Mouse (Mus musculus): ENCODE measurements at regions not wholly inside any gene's neighbourhood (a gene's known extent, or its start where the extent isn't known, plus 50 kb on each side); places are given as distances from the start of the nearest gene placed in this dataset.

DNA sequence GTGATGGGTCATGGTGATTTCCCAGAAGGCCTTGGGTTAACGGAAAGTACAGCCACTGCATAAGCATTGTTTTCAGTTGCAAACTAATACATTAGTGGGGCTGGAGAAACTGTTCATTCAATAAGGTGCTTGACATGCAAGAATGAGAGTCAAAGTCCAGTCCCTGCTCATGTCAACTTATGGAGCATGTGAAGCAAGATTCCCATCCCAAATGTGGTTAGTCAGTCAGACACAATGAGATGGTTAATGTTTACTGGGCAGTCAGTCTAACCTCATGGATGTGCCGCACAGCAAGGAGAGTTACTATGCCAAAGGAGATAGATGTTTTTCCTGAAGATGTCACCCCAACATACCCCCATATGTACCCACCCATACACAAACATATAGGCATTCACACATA, 993.8 kb upstream of the Jmjd1c start:
- no peak for TF ChIP-seq CTCF (conservative IDR thresholded peaks at IDR 0.05)
- no peak for DNase-seq (ENCODE audit: low spot score in 2 of 2)
- Histone ChIP-seq H3K27ac (no peak overlapping the region), H3K4me3 (no peak overlapping the region)

DNA sequence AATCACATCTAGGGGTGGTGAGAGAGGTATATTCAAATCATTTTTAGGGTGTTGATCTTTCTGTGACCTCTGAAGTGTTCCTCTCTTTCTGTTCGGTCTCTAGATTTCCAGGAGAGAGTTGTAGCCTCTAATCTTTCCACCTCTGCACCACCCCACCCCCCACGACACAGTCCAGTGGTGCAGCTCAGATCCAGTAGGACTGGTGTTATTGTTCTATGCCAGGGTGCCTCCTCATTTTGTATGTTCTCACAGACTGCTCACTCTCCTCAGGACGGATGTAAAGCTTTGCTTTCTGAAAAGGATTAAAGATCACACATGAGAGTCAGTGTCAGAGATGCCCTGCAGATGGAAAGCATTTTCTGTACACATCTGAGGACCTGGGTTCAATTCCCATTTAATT, 964.6 kb upstream of the Jmjd1c start:
- TF ChIP-seq CTCF (conservative IDR thresholded peaks at IDR 0.05), result no peak
- no peak for DNase-seq (ENCODE audit: low spot score in 2 of 2)
- Histone ChIP-seq H3K27ac (no peak overlapping the region), H3K4me3 (no peak overlapping the region)

DNA sequence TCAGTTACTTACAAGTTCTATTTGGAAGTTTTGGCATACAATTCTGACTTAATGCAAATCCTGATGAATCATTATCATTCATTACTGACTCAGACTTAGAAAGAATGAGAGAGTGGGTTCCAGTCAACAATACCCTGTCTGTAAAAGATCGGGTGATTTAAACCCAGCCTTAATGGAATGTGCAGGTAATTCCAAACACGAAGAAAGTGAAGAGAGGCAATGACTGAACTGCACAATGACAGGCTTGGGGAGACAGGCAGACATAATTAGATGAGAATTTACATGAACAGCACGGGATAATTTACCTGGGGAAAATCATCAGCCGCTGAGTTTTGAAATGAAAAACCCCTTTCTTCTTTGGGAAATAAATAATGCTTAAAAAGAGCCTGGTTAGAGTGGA, 963.9 kb upstream of the Jmjd1c start:
- H3K27ac ChIP-seq, result no peak overlapping the region

DNA sequence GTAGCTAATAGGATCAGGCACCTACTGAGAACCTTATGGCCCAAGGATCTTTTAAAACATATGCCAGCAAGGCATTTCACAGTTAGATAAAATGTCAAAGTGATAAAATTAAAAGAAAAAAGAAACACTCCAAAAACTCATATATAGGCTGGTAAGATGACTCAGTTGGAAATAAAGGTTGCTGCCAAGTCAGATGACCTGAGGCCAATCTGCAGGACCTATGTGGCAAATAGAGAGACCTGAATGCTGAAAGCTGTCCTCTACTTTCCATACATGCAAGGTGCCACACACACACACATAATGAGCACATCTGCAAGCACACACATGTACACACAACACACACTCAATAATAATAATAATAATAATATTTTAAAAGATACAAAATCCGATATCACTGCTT, 953.5 kb upstream of the Jmjd1c start:
- H3K27ac ChIP-seq, result no peak overlapping the region
- H3K4me3 ChIP-seq, result no peak overlapping the region
- DNase-seq (ENCODE audit: low spot score in 2 of 2), result no peak
- no peak for TF ChIP-seq CTCF (conservative IDR thresholded peaks at IDR 0.05)

More for the DNA sequence above, 963.9 kb upstream of the Jmjd1c start:
- no peak for DNase-seq (ENCODE audit: low spot score in 2 of 2)
- no peak for TF ChIP-seq CTCF (conservative IDR thresholded peaks at IDR 0.05)
- H3K4me3 ChIP-seq, result no peak overlapping the region

GRCm38 (mm10) chr10:66142910-66143309, 953.0 kb upstream of the Jmjd1c start:
- DNase-seq (ENCODE audit: low spot score in 2 of 2), result no peak
- no peak overlapping the region for H3K27ac ChIP-seq
- no peak overlapping the region for H3K4me3 ChIP-seq
- no peak for TF ChIP-seq CTCF (conservative IDR thresholded peaks at IDR 0.05)

GRCm38 (mm10) chr10:66150966-66151365, 945.0 kb upstream of the Jmjd1c start:
- no peak overlapping the region for H3K4me3 ChIP-seq
- no peak for DNase-seq (ENCODE audit: low spot score in 2 of 2)
- no peak for TF ChIP-seq CTCF (conservative IDR thresholded peaks at IDR 0.05)
- H3K27ac ChIP-seq, result no peak overlapping the region

- H3K27ac ChIP-seq, result no peak overlapping the region
- DNase-seq (ENCODE audit: low spot score in 2 of 2), result peak; percentile 23 to 63
- no peak for TF ChIP-seq CTCF (conservative IDR thresholded peaks at IDR 0.05)
- no peak overlapping the region for H3K4me3 ChIP-seq
These were observed 943.1 kb upstream of the Jmjd1c start for GRCm38 (mm10) chr10:66152777-66153176.

GRCm38 (mm10) chr10:66160916-66161556, 934.9 kb upstream of the Jmjd1c start:
- no peak overlapping the region for H3K27ac ChIP-seq
- no peak for DNase-seq (ENCODE audit: low spot score in 2 of 2)
- no peak for TF ChIP-seq CTCF (conservative IDR thresholded peaks at IDR 0.05)
- no peak overlapping the region for H3K4me3 ChIP-seq

DNA sequence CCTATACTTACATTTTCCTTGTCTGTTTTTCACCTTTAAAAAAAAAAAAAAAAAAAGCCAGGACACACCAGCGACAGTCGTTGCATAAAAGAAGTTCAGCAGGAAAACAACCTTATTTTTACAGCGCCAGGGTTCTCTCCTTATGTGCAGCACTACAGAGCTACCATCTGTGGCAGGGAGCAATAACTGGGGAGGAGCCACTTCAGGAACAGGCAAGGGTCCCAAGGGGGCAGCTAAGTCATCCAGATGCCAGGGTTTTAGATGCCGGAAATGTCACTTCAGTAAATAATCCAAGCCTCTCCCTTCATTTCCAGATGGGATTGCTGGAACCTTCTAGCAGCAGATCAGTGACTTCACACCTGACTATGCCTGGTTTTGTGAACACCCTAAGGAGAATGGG, 923.1 kb upstream of the Jmjd1c start:
- no peak for TF ChIP-seq CTCF (conservative IDR thresholded peaks at IDR 0.05)
- H3K4me3 ChIP-seq, result no peak overlapping the region
- DNase-seq (ENCODE audit: low spot score in 2 of 2), result no peak
- no peak overlapping the region for H3K27ac ChIP-seq

DNA sequence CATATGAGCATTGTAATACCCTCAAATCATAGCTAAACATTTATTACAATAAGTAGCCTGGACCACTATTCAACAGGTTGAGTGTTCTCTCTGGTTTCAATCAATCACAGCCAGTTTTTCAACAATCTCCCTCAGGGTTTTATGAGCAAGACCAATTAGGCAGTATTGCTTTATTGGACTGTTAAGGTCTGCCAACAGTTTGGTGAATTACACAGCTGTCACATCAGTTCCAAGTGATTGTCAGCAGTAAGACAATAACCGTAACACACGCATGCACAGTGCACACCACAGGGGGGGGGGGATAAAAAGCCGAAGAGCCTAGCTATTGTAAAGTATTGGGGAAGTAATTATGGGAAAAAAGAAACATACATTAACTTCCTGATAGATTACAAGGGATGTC, 918.6 kb upstream of the Jmjd1c start:
- Histone ChIP-seq H3K27ac (no peak overlapping the region), H3K4me3 (no peak overlapping the region)
- no peak for DNase-seq (ENCODE audit: low spot score in 2 of 2)
- no peak for TF ChIP-seq CTCF (conservative IDR thresholded peaks at IDR 0.05)

GRCm38 (mm10) chr10:66181231-66181630, 914.7 kb upstream of the Jmjd1c start:
- H3K4me3 ChIP-seq, result no peak overlapping the region
- no peak for TF ChIP-seq CTCF (conservative IDR thresholded peaks at IDR 0.05)
- no peak for DNase-seq (ENCODE audit: low spot score in 2 of 2)
- no peak overlapping the region for H3K27ac ChIP-seq

- Histone ChIP-seq H3K4me3 (no peak overlapping the region), H3K27ac (no peak overlapping the region)
- DNase-seq (ENCODE audit: low spot score in 2 of 2), result peak in 1 of 2 experiments; percentile 12
- no peak for TF ChIP-seq CTCF (conservative IDR thresholded peaks at IDR 0.05)
These were observed 912.9 kb upstream of the Jmjd1c start for GRCm38 (mm10) chr10:66183069-66183468.

DNA sequence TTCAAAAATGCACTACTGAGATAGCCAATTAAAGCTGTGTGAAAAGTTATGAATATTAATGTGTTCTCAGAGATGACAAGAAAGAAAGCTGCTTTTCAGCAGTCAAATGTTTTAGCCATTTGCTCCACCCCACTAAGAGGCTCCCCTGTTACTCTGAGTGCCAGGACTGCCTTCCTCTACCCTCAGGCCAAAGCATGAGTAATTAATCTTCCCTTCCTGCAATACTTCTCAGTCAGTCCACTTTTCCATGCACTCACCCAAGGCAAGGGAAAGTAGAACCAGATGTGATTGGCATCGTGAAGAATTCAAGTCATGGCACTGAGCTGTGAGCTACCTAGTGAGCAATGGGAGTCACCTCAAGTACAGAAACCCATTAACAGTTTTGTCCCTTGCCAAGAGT, 908.9 kb upstream of the Jmjd1c start:
- no peak overlapping the region for H3K4me3 ChIP-seq
- no peak for DNase-seq (ENCODE audit: low spot score in 2 of 2)
- no peak for TF ChIP-seq CTCF (conservative IDR thresholded peaks at IDR 0.05)
- no peak overlapping the region for H3K27ac ChIP-seq

DNA sequence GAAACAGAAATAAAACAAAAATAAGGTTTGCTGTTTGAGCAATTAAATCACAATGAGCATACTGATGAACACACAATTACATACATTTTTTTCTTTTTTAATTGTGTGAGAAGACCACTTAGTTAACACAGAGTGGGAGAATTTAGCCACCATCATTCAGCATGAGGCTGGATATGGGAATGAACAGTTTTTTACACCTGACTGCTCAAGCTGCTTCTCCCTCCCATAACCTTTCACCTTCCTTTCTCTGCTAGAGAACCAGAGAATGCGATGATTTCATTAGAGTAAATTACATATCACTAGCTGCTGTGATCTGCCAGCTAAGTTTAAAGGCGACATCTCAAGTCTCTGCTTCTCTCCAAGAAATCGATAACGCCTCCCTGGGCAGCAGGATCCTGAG, 894.8 kb upstream of the Jmjd1c start:
- TF ChIP-seq CTCF (conservative IDR thresholded peaks at IDR 0.05), result no peak
- no peak for DNase-seq (ENCODE audit: low spot score in 2 of 2)
- Histone ChIP-seq H3K27ac (no peak overlapping the region), H3K4me3 (no peak overlapping the region)

GRCm38 (mm10) chr10:66228123-66228522, 867.8 kb upstream of the Jmjd1c start:
- DNase-seq (ENCODE audit: low spot score in 2 of 2), result no peak
- Histone ChIP-seq H3K27ac (no peak overlapping the region), H3K4me3 (no peak overlapping the region)
- TF ChIP-seq CTCF (conservative IDR thresholded peaks at IDR 0.05), result no peak

Measured in layer of hippocampus, adult 2 months (tissue).